Mouse (Mus musculus): ENCODE data around the gene Gm3002. TPM values are rescaled to one million over a fixed set of nuclear protein-coding genes. Genes with fewer than 3 reads are reported as not detected.
"Not testable (repeated sequence)": the region's sequence is repeated elsewhere in the genome, so short reads cannot be mapped to it uniquely, and the experiment has no call there.

Gm3002 gene
- total RNA-seq (2021): not detected
- long read RNA-seq, experiment 1: 0 reads
- long read RNA-seq, experiment 2: 0 reads

DNA sequence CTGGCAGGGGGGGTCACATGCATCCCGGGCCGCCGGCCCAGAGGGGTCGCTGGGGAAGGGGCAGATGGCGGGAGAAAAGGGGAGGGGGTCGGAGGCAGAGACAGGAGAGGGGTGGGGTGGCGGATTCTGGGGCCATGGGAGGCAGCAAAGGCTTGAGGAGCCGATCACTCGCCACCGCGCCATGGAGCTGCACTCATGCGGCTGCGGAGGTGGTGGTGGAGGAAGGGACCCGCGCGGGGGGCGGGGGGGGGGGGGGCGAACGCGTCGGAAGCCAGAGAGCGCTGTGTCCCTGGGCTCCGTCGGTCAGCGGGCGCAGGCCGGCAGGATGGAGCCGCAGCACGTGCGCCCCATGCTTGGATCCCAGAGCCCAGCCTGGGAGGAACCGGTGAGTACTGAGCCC, at the start of gene Gm3002:
Gene Gm3002, plus strand, starts transcription at position 301 of the 400 bp plus-strand sequence.
- DNase-seq: not testable (repeated sequence)

DNA sequence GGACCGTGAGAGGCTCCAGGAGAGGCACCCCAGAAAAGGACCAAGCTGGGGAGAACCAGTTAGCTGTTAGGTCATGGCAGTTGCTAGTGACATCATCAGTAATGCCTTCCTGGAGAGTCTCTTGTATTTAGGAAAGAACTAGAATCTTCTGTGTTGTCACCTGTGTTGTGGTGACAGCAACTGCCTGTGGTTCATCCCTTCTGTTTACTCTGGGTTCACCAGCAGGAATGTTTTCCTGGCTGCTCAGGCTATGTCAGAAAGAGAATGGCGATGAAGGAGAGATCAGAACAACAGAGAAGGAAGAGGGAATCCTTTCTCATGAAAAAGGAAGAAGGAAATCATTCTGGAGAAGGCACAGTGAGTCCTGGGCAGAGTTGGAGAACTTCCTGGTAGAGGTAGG, 36.1 kb downstream of the Gm3002 start, which contains the start of gene Gm3033:
Gene Gm3033, plus strand, starts transcription at position 301 of the 400 bp plus-strand sequence.
- DNase-seq: not testable (repeated sequence)

DNA sequence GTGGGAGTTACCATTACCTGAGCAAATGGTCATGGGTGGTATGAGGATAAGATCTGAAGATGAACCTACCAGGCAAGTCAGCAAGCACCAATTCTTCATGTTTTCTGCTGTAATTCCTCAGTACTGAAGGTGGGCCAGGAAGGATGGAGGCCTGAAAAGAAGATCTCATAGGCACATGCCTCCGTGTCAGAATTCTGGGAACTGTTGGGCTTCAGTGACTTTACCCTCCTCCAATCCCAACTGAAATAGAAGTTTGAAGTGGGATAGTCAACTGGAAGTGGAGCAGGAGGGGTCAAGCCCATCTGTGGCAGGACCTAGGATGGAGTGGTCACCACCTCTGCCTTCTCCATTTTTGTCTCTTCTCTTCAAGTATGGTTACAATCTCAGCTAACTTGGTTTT, 74.0 kb downstream of the Gm3002 start, which contains the start of gene Gm2916:
Gene Gm2916, plus strand, starts transcription at position 301 of the 400 bp plus-strand sequence.
- DNase-seq: not testable (repeated sequence)

DNA sequence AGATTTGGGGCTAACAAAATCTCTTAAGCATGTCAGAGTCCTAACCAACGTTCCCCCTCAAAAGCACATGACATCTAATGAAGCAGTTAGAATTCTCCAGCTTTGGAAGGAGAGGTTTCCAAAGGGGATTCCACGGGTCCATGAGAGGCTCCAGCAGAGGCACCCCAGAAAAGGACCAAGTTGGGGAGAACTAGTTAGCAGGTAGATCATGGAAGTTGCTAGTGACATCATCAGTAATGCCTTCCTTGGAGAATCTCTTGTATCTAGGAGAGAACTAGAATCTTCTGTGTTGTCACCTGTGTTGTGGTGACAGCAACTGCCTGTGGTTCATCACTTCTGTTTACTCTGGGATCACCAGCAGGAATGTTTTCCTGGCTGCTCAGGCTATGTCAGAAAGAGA, 121.6 kb downstream of the Gm3002 start, which contains the start of gene Gm3029:
Gene Gm3029, plus strand, starts transcription at position 301 of the 400 bp plus-strand sequence.
- not testable (repeated sequence) for DNase-seq

DNA sequence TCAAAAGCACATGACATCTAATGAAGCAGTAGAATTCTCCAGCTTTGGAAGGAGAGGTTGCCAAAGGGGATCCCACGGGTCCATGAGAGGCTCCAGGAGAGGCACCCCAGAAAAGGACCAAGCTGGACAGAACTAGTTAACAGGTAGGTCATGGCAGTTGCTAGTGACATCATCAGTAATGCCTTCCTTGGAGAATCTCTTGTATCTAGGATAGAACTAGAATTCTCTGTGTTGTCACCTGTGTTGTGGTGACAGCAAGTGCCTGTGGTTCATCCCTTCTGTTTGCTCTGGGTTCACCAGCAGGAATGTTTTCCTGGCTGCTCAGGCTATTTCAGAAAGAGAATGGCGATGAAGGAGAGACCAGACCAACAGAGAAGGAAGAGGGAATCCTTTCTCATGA, 153.4 kb downstream of the Gm3002 start, which contains the start of gene Gm3095:
Gene Gm3095, plus strand, starts transcription at position 301 of the 400 bp plus-strand sequence.
- DNase-seq: not testable (repeated sequence)

DNA sequence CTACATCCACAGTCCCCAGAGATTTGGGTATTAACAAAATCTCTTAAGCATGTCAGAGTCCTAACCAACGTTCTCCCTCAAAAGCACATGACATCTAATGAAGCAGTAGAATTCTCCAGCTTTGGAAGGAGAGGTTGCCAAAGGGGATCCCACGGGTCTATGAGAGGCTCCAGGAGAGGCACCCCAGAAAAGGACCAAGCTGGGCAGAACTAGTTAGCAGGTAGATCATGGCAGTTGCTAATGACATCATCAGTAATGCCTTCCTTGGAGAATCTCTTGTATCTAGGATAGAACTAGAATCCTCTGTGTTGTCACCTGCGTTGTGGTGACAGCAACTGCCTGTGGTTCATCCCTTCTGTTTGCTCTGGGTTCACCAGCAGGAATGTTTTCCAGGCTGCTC, 188.2 kb downstream of the Gm3002 start, which contains the start of gene Gm3099:
Gene Gm3099, plus strand, starts transcription at position 301 of the 400 bp plus-strand sequence.
- DNase-seq: not testable (repeated sequence)

Other genes starting within 250 kb of the Gm3002 start
- gene Gm3012, start 175.6 kb upstream of the Gm3002 start, total RNA-seq (2021): not detected
- under 1 TPM in 1 of 2 experiments, not detected in 1; 0.24 TPM for gene Gm3020, start 158.0 kb upstream of the Gm3002 start, total RNA-seq (2021)
- not detected for gene Gm3043, start 121.3 kb upstream of the Gm3002 start, total RNA-seq (2021)
- gene Gm3033, start 36.2 kb downstream of the Gm3002 start, total RNA-seq (2021): not detected
- gene Gm2916, start 74.1 kb downstream of the Gm3002 start, total RNA-seq (2021): not detected
- gene Gm3029, start 121.7 kb downstream of the Gm3002 start, total RNA-seq (2021): not detected
- not detected for gene Gm3095, start 153.5 kb downstream of the Gm3002 start, total RNA-seq (2021)
- not detected for gene Gm3099, start 188.3 kb downstream of the Gm3002 start, total RNA-seq (2021)
- under 1 TPM in 1 of 2 experiments, not detected in 1; 0.54 TPM for gene Gm5796, start 213.9 kb downstream of the Gm3002 start, total RNA-seq (2021)

All from gastrocnemius, postnatal 25 days (tissue).